Mouse (Mus musculus) retina, embryonic 14.5 days (tissue): Measurements from ENCODE around the gene Arid5b.

Experiments used
- DNase-seq: peaks from one replicate; pipeline ENCODE4 v3.0.0-alpha.2; 2015; ENCODE audit warnings: low spot score

Arid5b gene

GRCm38 (mm10) chr10:68278632-68279361 lies at the start of gene Arid5b:
Arid5b (minus strand) TSS chr10:68278740.
- peak; percentile 78 for DNase-seq

DNA sequence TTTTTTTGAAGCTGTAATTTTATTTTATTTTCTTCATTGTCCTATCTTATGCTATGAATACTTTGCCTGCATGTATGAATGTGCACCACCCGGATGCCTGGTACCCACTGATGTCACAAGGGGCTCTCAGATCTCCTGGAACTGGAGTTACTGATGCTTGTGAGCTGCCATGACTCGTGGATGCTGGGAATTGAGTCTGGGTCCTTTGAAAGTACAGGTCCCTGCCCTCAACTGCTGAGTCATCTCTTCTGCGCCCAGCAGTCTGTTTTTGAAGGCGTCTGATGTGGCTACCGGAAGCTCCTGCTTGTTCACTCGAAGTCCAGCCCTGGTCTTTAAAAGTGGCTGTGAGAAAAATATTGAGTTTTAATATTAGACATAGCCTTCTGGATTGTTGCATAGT lies 46.8 kb upstream of the Arid5b start:
- no peak for DNase-seq

GRCm38 (mm10) chr10:68324061-68324460 lies 45.5 kb upstream of the Arid5b start:
- DNase-seq = no peak

GRCm38 (mm10) chr10:68323167-68323566 lies 44.6 kb upstream of the Arid5b start:
- no peak for DNase-seq

DNA sequence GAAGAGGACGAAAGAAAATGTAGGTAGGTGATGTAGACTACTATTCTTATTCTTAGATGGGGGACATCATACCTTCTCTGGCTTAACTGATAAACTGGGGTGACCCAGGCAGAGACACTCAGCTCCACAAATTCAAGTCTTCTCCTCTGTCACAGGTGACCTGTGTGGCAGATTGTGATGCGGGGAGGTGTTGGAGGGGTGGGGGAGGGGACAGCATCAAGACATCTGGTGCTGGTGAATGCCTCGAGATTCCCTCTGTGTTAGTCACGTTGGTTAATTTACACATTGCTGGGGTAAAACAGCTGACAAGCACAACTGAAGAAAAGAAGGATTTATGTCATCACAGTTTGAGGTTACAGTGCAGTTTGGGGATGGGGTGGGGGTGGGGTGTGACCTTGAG lies 42.4 kb upstream of the Arid5b start:
- DNase-seq = no peak

DNA sequence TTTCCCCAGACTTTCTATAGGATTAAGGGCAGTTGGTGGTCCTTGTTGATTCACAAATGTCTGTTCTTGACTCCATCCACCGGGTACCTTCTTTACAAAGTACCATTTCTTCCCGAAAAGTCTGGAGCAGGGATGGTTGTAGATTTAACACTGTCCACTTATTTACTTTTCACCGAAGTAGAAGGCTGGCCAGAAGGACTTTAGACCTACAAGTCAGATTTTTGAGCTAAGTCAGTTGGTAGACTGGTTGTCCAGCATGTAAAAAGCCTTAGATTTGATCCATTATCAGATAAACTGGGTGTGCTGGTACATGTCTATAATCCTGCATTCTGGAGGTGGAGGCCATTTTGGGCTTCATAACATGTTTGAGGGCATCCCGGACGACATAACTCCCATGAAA lies 42.0 kb upstream of the Arid5b start:
- no peak for DNase-seq

DNA sequence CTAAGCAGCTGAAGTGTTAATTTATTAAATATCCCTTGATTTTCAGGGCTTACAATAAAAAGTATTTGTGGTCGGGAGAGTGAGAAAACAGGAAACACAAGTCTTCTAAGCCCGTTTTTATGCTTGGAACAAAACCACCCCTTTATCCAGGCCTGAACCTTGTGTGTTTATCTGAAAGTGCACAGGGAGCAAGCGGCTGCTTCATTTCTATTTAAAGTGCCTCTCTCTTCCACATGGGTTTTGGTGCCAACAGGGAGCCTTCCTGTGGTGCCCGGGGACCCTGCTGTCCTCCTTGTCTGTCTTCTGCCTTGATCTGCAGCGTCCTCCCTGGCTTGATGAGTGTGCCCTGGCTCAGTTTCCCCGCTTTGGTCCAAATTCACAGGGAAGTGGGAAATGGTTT lies 40.9 kb upstream of the Arid5b start:
- no peak for DNase-seq

GRCm38 (mm10) chr10:68318438-68318979 lies 40.0 kb upstream of the Arid5b start:
- no peak for DNase-seq

DNA sequence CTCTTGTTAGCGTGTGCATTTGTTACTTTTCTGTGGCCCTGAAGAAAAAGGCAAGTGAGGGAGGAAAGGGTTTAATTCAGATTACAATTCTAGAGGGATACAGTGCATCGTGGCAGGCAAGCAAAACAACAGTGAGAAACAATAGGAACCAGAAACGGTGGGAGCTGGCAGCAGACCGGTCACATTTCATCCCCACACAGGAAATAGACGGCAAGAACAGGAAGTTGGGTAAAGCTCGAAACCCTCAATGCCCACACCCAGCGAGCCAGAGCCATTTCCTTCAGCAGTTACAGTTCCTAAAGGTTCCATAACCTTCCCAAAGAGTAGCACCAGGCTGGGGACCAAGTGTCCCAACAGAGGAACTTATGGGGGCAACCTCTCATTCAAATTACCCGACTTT lies 34.2 kb upstream of the Arid5b start:
- no peak for DNase-seq

DNA sequence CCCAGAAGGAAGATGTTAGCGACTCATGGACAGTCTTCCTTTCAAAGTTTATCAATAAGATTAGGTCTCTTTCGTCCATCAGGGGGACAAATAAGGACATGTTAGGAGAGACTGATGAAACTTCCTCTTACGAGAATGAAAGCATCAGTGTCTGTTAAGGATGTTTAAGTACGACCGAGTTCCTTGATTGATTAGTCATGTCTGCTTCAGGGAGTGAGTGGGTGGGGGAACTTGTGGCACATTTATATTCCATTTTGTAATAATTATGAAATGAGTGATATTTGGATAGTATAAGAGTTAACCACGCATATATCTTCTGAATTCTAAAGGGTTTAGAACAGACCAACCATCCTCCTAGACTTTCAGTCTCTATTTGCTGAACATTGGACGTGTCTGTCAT lies 22.5 kb upstream of the Arid5b start:
- no peak for DNase-seq

GRCm38 (mm10) chr10:68289465-68289864 lies 10.9 kb upstream of the Arid5b start:
- DNase-seq = no peak

DNA sequence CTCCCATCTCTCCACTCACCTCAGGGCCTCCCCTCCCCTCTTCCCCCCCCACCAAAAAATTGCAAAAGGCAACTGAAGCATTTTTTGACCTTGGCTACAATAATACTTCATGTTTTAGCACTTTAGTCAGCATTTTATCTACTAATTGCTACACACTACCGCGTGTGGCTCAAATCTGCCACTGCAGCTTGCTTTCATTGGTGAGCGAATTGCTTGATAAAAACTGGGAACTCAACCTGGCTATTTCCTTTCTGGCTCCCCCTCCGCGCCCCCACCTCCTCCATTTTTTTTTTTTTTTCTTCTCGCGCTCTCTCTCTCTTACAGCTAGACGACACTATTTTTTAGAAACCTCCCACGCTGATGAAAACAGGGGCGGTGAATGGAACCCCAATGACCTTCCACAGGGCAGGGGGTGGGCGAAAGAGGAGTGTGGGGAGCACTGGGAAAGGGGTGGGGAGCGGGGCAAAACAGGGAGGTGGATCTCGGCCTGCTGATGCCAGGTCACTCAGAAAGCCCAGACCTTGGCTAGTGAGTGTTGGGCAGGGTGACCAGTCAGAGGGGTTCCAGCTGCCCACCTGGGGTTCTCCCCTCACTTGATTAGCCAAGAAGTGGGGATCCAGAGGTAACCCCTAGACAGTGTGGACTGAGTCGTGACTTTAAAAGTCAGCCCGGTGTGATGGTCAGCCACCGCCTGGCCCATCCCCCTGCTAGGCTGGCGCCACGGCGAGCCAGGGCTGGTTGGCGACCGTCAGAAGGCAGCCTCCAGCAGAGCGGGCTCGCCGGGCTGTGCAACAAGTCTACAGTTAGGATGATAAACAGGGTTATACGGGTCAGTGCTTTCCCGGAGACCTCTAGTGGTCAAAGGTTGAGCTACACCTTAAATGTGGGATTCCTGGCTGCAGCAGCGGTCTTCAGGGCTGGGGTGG lies 4.2 kb upstream of the Arid5b start:
- peak; percentile 94 for DNase-seq

DNA sequence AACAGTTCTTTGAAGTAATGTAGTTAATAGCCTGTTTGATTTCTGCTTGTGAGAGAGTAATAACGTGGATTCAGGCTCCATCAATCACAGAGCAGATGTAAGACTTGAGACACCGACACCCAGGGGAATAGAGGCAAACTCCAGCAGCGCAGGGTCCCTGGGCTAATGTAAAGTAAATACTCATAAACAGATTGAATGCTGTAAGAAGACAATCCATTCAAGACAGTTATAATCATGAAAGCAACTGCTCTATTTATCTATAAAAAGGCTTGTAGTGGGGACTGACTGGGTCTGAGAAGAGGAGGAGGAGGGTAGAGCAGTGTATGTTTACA lies 3.2 kb upstream of the Arid5b start:
- DNase-seq = peak; percentile 34

DNA sequence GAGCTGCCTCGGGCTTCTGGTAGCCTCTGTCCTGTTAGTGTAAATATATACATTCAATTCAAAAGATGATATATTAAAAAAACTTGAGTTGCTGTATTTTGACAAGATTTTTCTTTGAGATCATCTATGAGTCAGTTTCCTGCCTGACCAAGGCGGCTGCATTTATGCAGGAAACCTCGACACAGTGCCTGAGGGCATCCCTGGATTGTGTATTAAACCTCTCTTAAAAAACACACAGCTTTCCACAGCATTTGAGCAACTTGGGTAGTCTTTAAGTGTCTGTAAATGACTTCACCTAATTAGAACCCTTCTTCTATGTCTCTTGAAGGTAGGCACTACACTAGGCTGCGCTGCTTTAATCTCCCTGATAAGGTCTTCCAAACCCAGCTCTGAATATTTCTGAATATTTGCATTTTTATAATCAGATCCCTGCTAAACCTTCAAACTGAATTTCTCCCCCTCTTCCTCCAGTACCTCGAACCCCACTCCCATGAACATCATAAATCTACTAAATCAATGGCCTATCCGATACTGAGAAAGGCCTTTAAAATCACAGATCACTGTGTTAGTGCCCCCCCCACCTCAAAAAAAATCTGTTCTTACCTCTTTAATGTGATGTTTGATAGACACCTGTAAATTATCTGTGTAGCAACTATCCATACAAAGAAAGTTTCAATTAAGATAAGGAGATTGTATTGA lies 2.7 kb upstream of the Arid5b start:
- peak; percentile 14 for DNase-seq

DNA sequence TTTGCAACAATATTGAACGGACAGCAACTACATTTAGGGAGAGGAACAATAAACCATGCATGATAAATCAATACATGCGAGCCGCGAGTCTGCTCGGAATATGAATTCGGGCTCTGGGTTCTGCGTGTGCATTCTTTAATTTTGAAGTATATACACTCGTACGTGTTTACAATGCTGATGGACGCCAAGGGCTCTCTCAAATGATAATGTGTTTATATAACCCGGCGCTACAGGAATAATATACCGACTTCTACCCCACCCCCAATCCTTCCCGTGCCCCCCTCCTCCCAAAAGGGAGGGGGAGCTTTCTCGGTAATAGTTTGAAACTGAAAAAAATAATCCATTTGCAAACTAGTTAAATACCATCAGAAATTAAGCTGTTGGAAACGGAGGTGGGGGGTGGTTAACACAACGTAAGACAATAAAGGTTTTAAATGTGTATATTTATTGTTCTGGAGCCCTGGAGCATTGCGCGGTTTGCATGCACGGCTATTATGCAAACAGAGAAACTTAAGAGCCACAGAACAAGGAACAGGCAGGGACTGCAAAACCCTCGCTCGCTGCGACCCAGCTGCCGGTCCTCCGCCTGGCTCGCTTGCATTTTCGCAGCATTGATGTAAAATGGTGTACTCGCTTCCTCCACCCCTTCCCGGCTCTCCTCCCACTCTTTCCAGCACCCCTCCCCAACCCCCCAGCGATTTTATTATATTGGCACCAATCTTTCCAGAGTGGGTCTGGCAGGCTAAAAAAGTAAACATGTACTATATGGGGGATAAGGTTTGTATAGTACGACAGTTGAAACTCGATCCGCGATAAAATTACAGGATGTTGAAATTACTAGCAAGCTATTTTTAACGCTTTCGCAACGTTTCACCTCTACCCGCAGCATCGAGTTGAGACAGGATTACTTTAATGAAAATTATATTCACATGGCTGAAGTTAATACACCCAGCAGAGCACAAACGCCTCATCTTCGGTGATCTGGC lies 1.3 kb upstream of the Arid5b start:
- DNase-seq = peak; percentile 63

DNA sequence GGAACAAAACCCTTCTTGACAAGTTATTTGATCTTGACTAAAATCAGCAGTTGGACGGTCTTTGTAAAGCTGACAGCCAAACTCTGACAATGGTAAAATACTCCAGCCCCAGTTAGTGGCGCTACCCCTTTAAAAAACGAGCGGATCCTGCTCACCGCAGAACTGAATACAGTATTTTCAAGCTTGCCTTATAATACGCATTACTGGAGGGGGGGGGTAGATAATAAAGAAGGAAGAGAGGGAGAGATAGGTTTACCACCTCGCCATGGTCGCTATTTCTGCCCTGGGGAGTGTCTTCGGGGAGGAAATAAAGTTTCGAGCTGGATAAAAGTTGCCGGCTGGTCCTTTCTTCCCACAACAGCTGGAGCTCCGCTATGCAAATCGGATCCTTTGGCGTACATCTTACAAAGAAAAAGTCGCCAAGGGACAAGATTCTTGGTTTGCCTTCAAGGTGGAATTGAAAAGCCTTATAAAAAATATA lies 829 bp downstream of the Arid5b start:
- DNase-seq = peak; percentile 57

GRCm38 (mm10) chr10:68276976-68277441 lies 1.5 kb downstream of the Arid5b start:
- DNase-seq = peak; percentile 61

GRCm38 (mm10) chr10:68276350-68276975 lies 2.1 kb downstream of the Arid5b start:
- DNase-seq = peak; percentile 77

DNA sequence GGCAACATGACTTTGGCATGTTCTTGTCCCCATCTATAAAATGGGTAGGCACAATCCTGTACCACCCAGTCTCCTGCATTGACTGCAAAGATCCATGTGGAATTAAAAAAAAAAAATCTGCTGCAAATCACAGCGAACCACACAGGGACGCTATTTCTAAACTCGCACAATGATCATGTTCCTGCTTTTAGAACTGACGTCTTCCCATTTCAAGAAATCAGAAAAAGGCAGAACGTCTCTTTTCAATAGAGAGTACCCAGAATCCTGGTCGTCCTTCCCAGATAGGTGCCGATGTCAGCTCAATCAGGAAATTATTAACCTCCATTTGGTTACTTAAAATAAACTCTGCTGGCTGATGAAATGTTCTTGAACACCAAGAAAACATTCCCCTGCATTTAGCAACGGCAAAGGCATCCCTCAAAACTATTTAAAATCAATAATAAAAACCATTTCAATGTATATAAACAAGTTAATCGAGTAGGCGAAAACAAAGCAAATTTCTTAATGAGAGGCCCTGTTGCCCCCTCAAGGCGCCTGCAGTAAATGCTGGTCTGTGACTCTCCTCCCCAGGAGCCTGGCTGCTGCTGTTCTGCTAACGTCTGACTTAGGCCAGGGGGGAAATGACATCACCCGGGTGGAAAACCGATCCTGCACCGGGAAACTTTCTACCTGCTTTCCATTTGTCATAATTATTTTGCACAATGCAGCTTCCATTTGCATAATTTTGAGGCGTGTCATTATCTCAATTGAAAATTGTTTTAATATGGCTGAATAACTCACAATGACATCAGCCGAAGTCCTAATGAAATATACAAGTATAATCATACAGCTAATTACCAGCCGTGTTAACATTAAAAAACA lies 3.4 kb downstream of the Arid5b start:
- peak; percentile 55 for DNase-seq
